Mouse (Mus musculus) urinary bladder, postnatal 4 days (tissue): ENCODE measurements around the gene Esd.

ENCODE experiments used
- DNase-seq, 2 experiments: peaks; one replicate each; pipeline ENCODE4 v3.0.0; 2021 to 2022; ENCODE audit warnings: low spot score in 2 of 2

Esd gene

GRCm38 (mm10) chr14:74732079-74732783, at the start of gene Esd:
Gene Esd, plus strand, starts transcription at chr14:74732297.
- DNase-seq, result peak; percentile 91 to 93

GRCm38 (mm10) chr14:74684298-74684978, 47.7 kb upstream of the Esd start:
- no peak for DNase-seq

- DNase-seq, result no peak
Measured at GRCm38 (mm10) chr14:74691963-74692362, 40.1 kb upstream of the Esd start.

GRCm38 (mm10) chr14:74696766-74697165, 35.3 kb upstream of the Esd start:
- no peak for DNase-seq

GRCm38 (mm10) chr14:74697432-74697831, 34.7 kb upstream of the Esd start:
- no peak for DNase-seq

GRCm38 (mm10) chr14:74699241-74699640, 32.9 kb upstream of the Esd start:
- DNase-seq, result no peak

GRCm38 (mm10) chr14:74703930-74704329, 28.2 kb upstream of the Esd start:
- DNase-seq, result no peak

GRCm38 (mm10) chr14:74709054-74709453, 23.0 kb upstream of the Esd start:
- DNase-seq, result no peak

- no peak for DNase-seq
Measured at GRCm38 (mm10) chr14:74723541-74723940, 8.6 kb upstream of the Esd start.

GRCm38 (mm10) chr14:74731221-74732078, 647 bp upstream of the Esd start:
- no peak for DNase-seq

- DNase-seq, result no peak
Measured at GRCm38 (mm10) chr14:74733397-74733796, 1.3 kb downstream of the Esd start.

GRCm38 (mm10) chr14:74735471-74735870, 3.4 kb downstream of the Esd start:
- no peak for DNase-seq

GRCm38 (mm10) chr14:74736850-74737249, 4.8 kb downstream of the Esd start:
- DNase-seq, result no peak

- peak; percentile 33 to 81 for DNase-seq
Measured at GRCm38 (mm10) chr14:74764191-74764918, 32.3 kb downstream of the Esd start.

GRCm38 (mm10) chr14:74767892-74768291, 35.8 kb downstream of the Esd start:
- DNase-seq, result no peak

GRCm38 (mm10) chr14:74774046-74774619, 42.0 kb downstream of the Esd start:
- DNase-seq, result no peak

- DNase-seq, result no peak
Measured at GRCm38 (mm10) chr14:74784243-74784934, 52.3 kb downstream of the Esd start.

- DNase-seq, result no peak
Measured at GRCm38 (mm10) chr14:74787717-74788116, 55.6 kb downstream of the Esd start.

- DNase-seq, result no peak
Measured at GRCm38 (mm10) chr14:74788766-74789165, 56.7 kb downstream of the Esd start.

- DNase-seq, result no peak
Measured at GRCm38 (mm10) chr14:74790535-74790934, 58.4 kb downstream of the Esd start.

- DNase-seq, result no peak
Measured at GRCm38 (mm10) chr14:74792793-74793192, 60.7 kb downstream of the Esd start.
